Mouse (Mus musculus): ENCODE data around the gene St6galnac6. TPM values are rescaled to one million over a fixed set of nuclear protein-coding genes. Genes with fewer than 3 reads are reported as not detected.

St6galnac6 gene
- polyA plus RNA-seq, 1 experiment: 24.7 TPM

GRCm38 (mm10) chr2:32665345-32665744 is 65.8 kb downstream of the St6galnac6 start:
- Histone ChIP-seq H3K27ac (ENCODE audit: control insufficient read depth, insufficient read depth, low read depth, low read length) (no peak overlapping the region), H3K27me3 (ENCODE audit: control insufficient read depth, insufficient read depth, low read length) (no peaks in the 10 kb centered on the region), H3K4me1 (ENCODE audit: control insufficient read depth, insufficient read depth, low read length) (peaks cover 3% of the 10 kb centered on the region; the same call in 1 of the 2 replicates), H3K36me3 (ENCODE audit: control insufficient read depth, insufficient read depth, low read length) (no peaks in the 10 kb centered on the region), H3K4me3 (ENCODE audit: control insufficient read depth, low read depth, low read length) (no peak overlapping the region)
- TF ChIP-seq POLR2A (IDR thresholded peaks at IDR 0.05; ENCODE audit: control insufficient read depth, low read depth, low read length) (no peak), CTCF (IDR thresholded peaks at IDR 0.05; ENCODE audit: control insufficient read depth, insufficient read depth, insufficient replicate concordance, low read depth, low read length) (no peak)

GRCm38 (mm10) chr2:32665853-32666252 is 66.3 kb downstream of the St6galnac6 start:
- Histone ChIP-seq H3K4me1 (ENCODE audit: control insufficient read depth, insufficient read depth, low read length) (peaks cover 3% of the 10 kb centered on the region; the same call in 1 of the 2 replicates), H3K36me3 (ENCODE audit: control insufficient read depth, insufficient read depth, low read length) (no peaks in the 10 kb centered on the region), H3K27me3 (ENCODE audit: control insufficient read depth, insufficient read depth, low read length) (no peaks in the 10 kb centered on the region), H3K4me3 (ENCODE audit: control insufficient read depth, low read depth, low read length) (no peak overlapping the region), H3K27ac (ENCODE audit: control insufficient read depth, insufficient read depth, low read depth, low read length) (no peak overlapping the region)
- TF ChIP-seq CTCF (IDR thresholded peaks at IDR 0.05; ENCODE audit: control insufficient read depth, insufficient read depth, insufficient replicate concordance, low read depth, low read length) (no peak), POLR2A (IDR thresholded peaks at IDR 0.05; ENCODE audit: control insufficient read depth, low read depth, low read length) (no peak)

GRCm38 (mm10) chr2:32667775-32668174 is 68.3 kb downstream of the St6galnac6 start:
- Histone ChIP-seq H3K4me3 (ENCODE audit: control insufficient read depth, low read depth, low read length) (no peak overlapping the region), H3K27ac (ENCODE audit: control insufficient read depth, insufficient read depth, low read depth, low read length) (no peak overlapping the region), H3K4me1 (ENCODE audit: control insufficient read depth, insufficient read depth, low read length) (no peaks in the 10 kb centered on the region), H3K36me3 (ENCODE audit: control insufficient read depth, insufficient read depth, low read length) (no peaks in the 10 kb centered on the region), H3K27me3 (ENCODE audit: control insufficient read depth, insufficient read depth, low read length) (no peaks in the 10 kb centered on the region)
- TF ChIP-seq CTCF (IDR thresholded peaks at IDR 0.05; ENCODE audit: control insufficient read depth, insufficient read depth, insufficient replicate concordance, low read depth, low read length) (no peak), POLR2A (IDR thresholded peaks at IDR 0.05; ENCODE audit: control insufficient read depth, low read depth, low read length) (no peak)

GRCm38 (mm10) chr2:32668176-32668575 is 68.7 kb downstream of the St6galnac6 start:
- H3K4me1 ChIP-seq (ENCODE audit: control insufficient read depth, insufficient read depth, low read length): no peaks in the 10 kb centered on the region
- H3K4me3 ChIP-seq (ENCODE audit: control insufficient read depth, low read depth, low read length): no peak overlapping the region
- no peak for TF ChIP-seq CTCF (IDR thresholded peaks at IDR 0.05; ENCODE audit: control insufficient read depth, insufficient read depth, insufficient replicate concordance, low read depth, low read length)
- no peak for TF ChIP-seq POLR2A (IDR thresholded peaks at IDR 0.05; ENCODE audit: control insufficient read depth, low read depth, low read length)
- no peaks in the 10 kb centered on the region for H3K36me3 ChIP-seq (ENCODE audit: control insufficient read depth, insufficient read depth, low read length)
- H3K27me3 ChIP-seq (ENCODE audit: control insufficient read depth, insufficient read depth, low read length): no peaks in the 10 kb centered on the region
- no peak overlapping the region for H3K27ac ChIP-seq (ENCODE audit: control insufficient read depth, insufficient read depth, low read depth, low read length)

- TF ChIP-seq POLR2A (IDR thresholded peaks at IDR 0.05; ENCODE audit: control insufficient read depth, low read depth, low read length) (no peak), CTCF (IDR thresholded peaks at IDR 0.05; ENCODE audit: control insufficient read depth, insufficient read depth, insufficient replicate concordance, low read depth, low read length) (no peak)
- Histone ChIP-seq H3K27me3 (ENCODE audit: control insufficient read depth, insufficient read depth, low read length) (no peaks in the 10 kb centered on the region), H3K27ac (ENCODE audit: control insufficient read depth, insufficient read depth, low read depth, low read length) (no peak overlapping the region), H3K4me1 (ENCODE audit: control insufficient read depth, insufficient read depth, low read length) (no peaks in the 10 kb centered on the region), H3K4me3 (ENCODE audit: control insufficient read depth, low read depth, low read length) (no peak overlapping the region), H3K36me3 (ENCODE audit: control insufficient read depth, insufficient read depth, low read length) (no peaks in the 10 kb centered on the region)
Measured at GRCm38 (mm10) chr2:32669876-32670275, 70.4 kb downstream of the St6galnac6 start.

Other genes with a start within 250 kb of the St6galnac6 start
- gene Ciz1, start 247.4 kb upstream of the St6galnac6 start, polyA plus RNA-seq (2012; rRNA removed): 255 and 278 TPM in 2 replicates
- 36.3 and 39.4 TPM in 2 replicates for gene Dnm1, start 246.4 kb upstream of the St6galnac6 start, polyA plus RNA-seq (2012; rRNA removed)
- gene 1110008P14Rik, start 217.8 kb upstream of the St6galnac6 start, polyA plus RNA-seq (2012; rRNA removed): 92.9 and 102 TPM in 2 replicates
- gene Lcn2, start 211.5 kb upstream of the St6galnac6 start, polyA plus RNA-seq (2012; rRNA removed): 197 and 328 TPM in 2 replicates
- gene Ptges2, start 203.8 kb upstream of the St6galnac6 start, polyA plus RNA-seq (2012; rRNA removed): 7.5 and 7.6 TPM in 2 replicates
- 19.9 and 22.7 TPM in 2 replicates for gene Naif1, start 149.3 kb upstream of the St6galnac6 start, polyA plus RNA-seq (2012; rRNA removed)
- 36.7 and 38.4 TPM in 2 replicates for gene Slc25a25, start 148.3 kb upstream of the St6galnac6 start, polyA plus RNA-seq (2012; rRNA removed)
- gene Fam102a, start 64.4 kb upstream of the St6galnac6 start, polyA plus RNA-seq (2012; rRNA removed): 15.4 and 17.6 TPM in 2 replicates
- gene Dpm2, start 28.9 kb upstream of the St6galnac6 start, polyA plus RNA-seq (2012; rRNA removed): 100 and 110 TPM in 2 replicates
- 39.7 and 47.8 TPM in 2 replicates for gene Pip5kl1, start 24.9 kb upstream of the St6galnac6 start, polyA plus RNA-seq (2012; rRNA removed)
- 2.2 and 2.3 TPM in 2 replicates for gene 9430097D07Rik, start 24.0 kb upstream of the St6galnac6 start, polyA plus RNA-seq (2012; rRNA removed)
- 1.4 and 1.6 TPM in 2 replicates for gene St6galnac4, start 12.6 kb upstream of the St6galnac6 start, polyA plus RNA-seq (2012; rRNA removed)
- gene Ak1, start 22.0 kb downstream of the St6galnac6 start, polyA plus RNA-seq (2012; rRNA removed): 172 and 177 TPM in 2 replicates
- 6.5 and 7.9 TPM in 2 replicates for gene Eng, start 46.9 kb downstream of the St6galnac6 start, polyA plus RNA-seq (2012; rRNA removed)
- gene Fpgs, start 104.4 kb downstream of the St6galnac6 start, polyA plus RNA-seq (2012; rRNA removed): 39.4 and 45.3 TPM in 2 replicates
- 105 and 121 TPM in 2 replicates for gene Cdk9, start 113.4 kb downstream of the St6galnac6 start, polyA plus RNA-seq (2012; rRNA removed)
- 1.9 and 2.3 TPM in 2 replicates for gene Sh2d3c, start 121.3 kb downstream of the St6galnac6 start, polyA plus RNA-seq (2012; rRNA removed)
- gene 6330409D20Rik, start 141.3 kb downstream of the St6galnac6 start, polyA plus RNA-seq (2012; rRNA removed): 0.10 and 0.16 TPM in 2 replicates
- 17.9 and 18.3 TPM in 2 replicates for gene Tor2a, start 157.5 kb downstream of the St6galnac6 start, polyA plus RNA-seq (2012; rRNA removed)
- 132 and 146 TPM in 2 replicates for gene Ttc16, start 175.9 kb downstream of the St6galnac6 start, polyA plus RNA-seq (2012; rRNA removed)
- 24.7 and 34.2 TPM in 2 replicates for gene Ptrh1, start 176.1 kb downstream of the St6galnac6 start, polyA plus RNA-seq (2012; rRNA removed)
- gene Cfap157, start 184.7 kb downstream of the St6galnac6 start, polyA plus RNA-seq (2012; rRNA removed): 51.6 and 54.7 TPM in 2 replicates
- gene Stxbp1, start 247.5 kb downstream of the St6galnac6 start, polyA plus RNA-seq (2012; rRNA removed): 12.9 and 15.2 TPM in 2 replicates

All from testis, adult 2 months (tissue).